Mouse (Mus musculus) frontal cortex, adult 2 months (tissue): ENCODE measurements around the gene Pnn. TPM values are rescaled to one million over a fixed set of nuclear protein-coding genes. Genes with fewer than 3 reads are reported as not detected.

Experiments used
- DNase-seq, 2 experiments: peaks; one replicate each; pipeline ENCODE4 v3.0.0; 2022; ENCODE audit warnings: low spot score in 1 of 2; ENCODE audit errors: extremely low spot score in 1 of 2
- polyA plus RNA-seq: library from polyadenylated mRNA; depleted of rRNA; stranded (reverse); fragments of >200 nt; gene quantifications from 2 replicates; pipeline ENCODE4 v1.2.3, GENCODE M21; 2012; rRNA removed

The Pnn gene
- polyA plus RNA-seq, 1 experiment, result 114 TPM

DNA sequence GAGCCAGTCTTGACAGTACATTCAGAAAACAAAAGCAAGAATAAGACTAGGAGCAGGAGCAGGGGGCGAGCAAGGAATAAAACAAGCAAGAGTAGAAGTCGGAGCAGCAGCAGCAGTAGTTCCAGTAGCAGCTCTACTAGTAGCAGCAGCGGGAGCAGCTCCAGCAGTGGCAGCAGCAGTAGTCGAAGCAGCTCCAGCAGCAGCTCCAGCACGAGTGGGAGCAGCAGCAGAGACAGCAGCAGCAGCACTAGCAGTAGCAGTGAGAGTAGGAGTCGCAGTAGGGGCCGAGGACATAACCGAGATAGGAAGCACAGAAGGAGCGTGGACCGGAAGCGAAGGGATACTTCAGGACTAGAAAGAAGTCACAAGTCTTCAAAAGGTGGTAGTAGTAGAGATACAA lies 5.6 kb downstream of the Pnn start:
- peak in 1 of 2 experiments; percentile 32 for DNase-seq

DNA sequence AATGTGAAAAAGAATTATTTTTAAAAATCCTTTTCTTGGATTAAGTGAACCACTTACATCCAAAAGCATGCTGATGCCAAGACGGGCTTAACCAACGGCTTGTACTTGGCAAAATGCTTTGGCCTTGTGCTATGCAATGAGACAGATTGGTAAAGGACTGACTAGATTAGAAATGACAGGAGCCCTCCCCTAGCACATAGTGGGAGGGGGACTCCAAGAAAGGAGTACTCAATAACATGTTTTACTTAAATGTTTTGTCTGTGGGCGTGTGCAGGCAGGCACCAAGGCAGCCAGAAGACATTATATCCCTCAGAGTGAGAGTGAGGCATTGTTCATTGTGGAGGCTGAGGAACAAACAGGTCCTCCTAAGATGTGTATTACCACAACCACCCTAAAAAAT lies 7.4 kb downstream of the Pnn start:
- DNase-seq, result peak; percentile 31 to 34

DNA sequence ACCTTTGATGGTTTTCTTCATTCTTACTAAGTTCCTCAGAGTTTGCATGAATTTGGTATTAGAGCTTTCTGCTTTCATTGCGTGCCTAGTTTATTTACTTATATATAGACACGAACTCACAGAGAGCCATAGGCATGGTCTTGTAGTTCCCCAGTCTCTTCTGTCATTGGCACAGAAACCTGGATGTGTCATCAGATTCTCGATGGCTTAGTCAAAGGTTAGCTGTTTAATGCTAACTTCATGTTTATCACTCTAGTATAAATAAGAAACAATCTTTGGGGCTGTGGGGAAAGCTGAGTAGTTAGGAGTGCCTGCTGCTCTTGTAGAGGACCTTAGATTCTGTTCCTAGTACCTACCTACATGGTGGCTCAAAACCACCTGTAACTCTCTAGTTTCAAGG lies 10.3 kb downstream of the Pnn start:
- DNase-seq, result no peak

GRCm38 (mm10) chr12:59077883-59078282 lies 11.2 kb downstream of the Pnn start:
- no peak for DNase-seq

DNA sequence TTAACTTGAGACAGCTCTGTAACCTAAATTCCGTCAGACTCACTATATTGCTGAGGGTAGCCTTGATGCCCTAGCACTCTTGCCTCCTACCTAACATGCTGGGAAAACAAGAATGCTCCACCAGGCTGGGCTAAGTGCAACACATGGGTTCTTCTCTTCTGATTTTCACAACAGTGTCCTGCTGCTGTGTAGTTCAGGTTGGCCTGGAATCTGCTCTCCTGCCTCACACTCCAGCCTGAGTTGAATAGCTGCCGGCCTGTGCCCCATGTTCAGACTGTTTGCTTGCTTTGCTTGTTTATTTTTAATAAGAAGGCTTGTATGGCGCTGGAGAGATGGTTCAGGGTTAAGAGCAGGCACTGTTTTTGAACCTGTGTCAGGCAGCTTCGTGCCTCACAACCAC lies 13.8 kb downstream of the Pnn start:
- no peak for DNase-seq

DNA sequence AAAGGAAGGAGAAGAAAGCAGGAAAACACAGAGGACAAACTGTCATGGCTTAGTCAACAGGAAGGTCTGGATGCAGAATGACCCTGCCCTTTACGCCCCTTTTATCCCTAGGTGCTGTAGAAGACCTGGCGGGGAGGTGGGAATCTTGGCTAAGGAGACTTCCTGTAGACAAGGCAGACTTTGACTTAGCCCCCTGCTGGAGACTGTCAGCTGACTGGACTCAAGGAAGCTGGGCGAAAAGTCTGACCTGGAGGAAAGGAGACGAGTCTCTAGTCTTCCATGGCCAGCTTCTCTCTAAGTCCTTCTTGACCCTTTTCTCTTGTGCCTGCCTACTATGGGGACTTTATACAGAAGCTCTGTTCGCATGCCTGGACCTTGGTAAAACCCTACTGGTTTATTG lies 17.8 kb downstream of the Pnn start:
- no peak for DNase-seq

DNA sequence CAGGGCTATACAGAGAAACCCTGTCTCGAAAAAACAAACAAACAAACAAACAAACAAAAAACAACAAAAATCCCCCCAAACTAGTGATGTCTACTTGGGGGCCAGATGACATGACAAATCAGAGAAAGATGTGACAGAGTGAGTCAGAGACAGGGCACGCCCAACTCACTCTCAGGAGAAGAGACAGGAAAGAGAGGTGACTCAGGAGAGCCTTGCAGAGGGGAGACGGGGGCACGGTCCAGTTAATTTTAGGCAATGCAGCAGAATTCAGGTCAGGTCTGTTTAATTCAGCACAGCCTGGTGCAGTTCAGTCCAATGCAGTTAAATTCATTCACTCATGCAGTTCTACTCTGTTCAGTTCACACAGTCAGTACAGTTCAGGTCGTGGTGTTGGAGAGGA lies 19.5 kb downstream of the Pnn start:
- no peak for DNase-seq

GRCm38 (mm10) chr12:59093543-59093942 lies 26.9 kb downstream of the Pnn start:
- no peak for DNase-seq

- DNase-seq, result no peak
Measured at GRCm38 (mm10) chr12:59095104-59096025, 28.7 kb downstream of the Pnn start, which contains the start of gene Mia2. Gene Mia2, plus strand, starts transcription at chr12:59095799.

- DNase-seq, result no peak
Measured at GRCm38 (mm10) chr12:59104771-59105170, 38.1 kb downstream of the Pnn start.

GRCm38 (mm10) chr12:59105914-59106313 lies 39.2 kb downstream of the Pnn start:
- DNase-seq, result no peak

GRCm38 (mm10) chr12:59106491-59106890 lies 39.8 kb downstream of the Pnn start:
- no peak for DNase-seq

- DNase-seq, result no peak
Measured at GRCm38 (mm10) chr12:59107926-59108325, 41.2 kb downstream of the Pnn start.

DNA sequence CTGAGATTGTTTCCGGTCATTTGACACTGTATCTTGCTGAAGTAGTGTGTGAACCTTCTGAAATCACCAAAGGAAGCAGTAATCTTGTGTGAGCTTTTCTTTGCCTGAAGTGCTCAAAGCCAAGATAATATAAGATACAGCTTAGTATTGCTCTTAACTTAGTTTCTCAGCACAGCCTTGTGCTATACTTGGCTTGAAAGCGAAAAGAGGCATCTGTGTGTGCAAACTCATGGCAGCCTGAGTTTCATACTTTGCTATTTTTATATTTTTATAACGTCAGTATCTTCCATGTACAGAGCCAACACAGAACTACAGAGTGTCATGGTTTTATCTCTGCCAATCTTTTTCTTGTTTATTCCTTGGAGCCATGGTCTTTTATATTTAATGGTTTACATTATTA lies 50.5 kb downstream of the Pnn start:
- peak; percentile 31 to 34 for DNase-seq

Other genes starting within 250 kb of the Pnn start
- gene Sec23a, start 54.9 kb upstream of the Pnn start, polyA plus RNA-seq, result 46.1 and 53.5 TPM in 2 replicates
- 8.1 and 8.3 TPM in 2 replicates for gene Gemin2, start 53.5 kb upstream of the Pnn start, polyA plus RNA-seq
- 180 and 211 TPM in 2 replicates for gene Trappc6b, start 5.4 kb upstream of the Pnn start, polyA plus RNA-seq
- 55.1 and 61.7 TPM in 2 replicates for gene Mia2, start 28.9 kb downstream of the Pnn start, polyA plus RNA-seq
- 30.8 and 32.4 TPM in 2 replicates for gene Fbxo33, start 152.8 kb downstream of the Pnn start, polyA plus RNA-seq